Mouse (Mus musculus) liver, adult (tissue): ENCODE measurements around the gene Lypd6.

Source experiments
- GATA4 ChIP-seq: IDR thresholded peaks from 2 replicates; pipeline ENCODE4 v1.6.1; 2014; ENCODE audit warnings: mild to moderate bottlenecking, low read length; ENCODE audit not compliant: insufficient replicate concordance

Gene Lypd6

GRCm38 (mm10) chr2:50130674-50131073 is 64.4 kb downstream of the Lypd6 start:
- no peak for TF ChIP-seq GATA4

- TF ChIP-seq GATA4 = no peak
Measured at GRCm38 (mm10) chr2:50143672-50144071, 77.4 kb downstream of the Lypd6 start.

- TF ChIP-seq GATA4 = no peak
Measured at GRCm38 (mm10) chr2:50147308-50147707, 81.1 kb downstream of the Lypd6 start.

GRCm38 (mm10) chr2:50149257-50150202 is 83.3 kb downstream of the Lypd6 start:
- TF ChIP-seq GATA4 = no peak

- no peak for TF ChIP-seq GATA4
Measured at GRCm38 (mm10) chr2:50150203-50150590, 84.0 kb downstream of the Lypd6 start.

- no peak for TF ChIP-seq GATA4
Measured at GRCm38 (mm10) chr2:50150816-50151215, 84.6 kb downstream of the Lypd6 start.

GRCm38 (mm10) chr2:50151401-50151800 is 85.2 kb downstream of the Lypd6 start:
- no peak for TF ChIP-seq GATA4

- no peak for TF ChIP-seq GATA4
Measured at GRCm38 (mm10) chr2:50151879-50152278, 85.7 kb downstream of the Lypd6 start.

GRCm38 (mm10) chr2:50156009-50156408 is 89.8 kb downstream of the Lypd6 start:
- TF ChIP-seq GATA4 = no peak

- no peak for TF ChIP-seq GATA4
Measured at GRCm38 (mm10) chr2:50160069-50160468, 93.8 kb downstream of the Lypd6 start.

- TF ChIP-seq GATA4 = no peak
Measured at GRCm38 (mm10) chr2:50163608-50164007, 97.4 kb downstream of the Lypd6 start.

GRCm38 (mm10) chr2:50165277-50165676 is 99.0 kb downstream of the Lypd6 start:
- TF ChIP-seq GATA4 = no peak

GRCm38 (mm10) chr2:50166082-50166481 is 99.9 kb downstream of the Lypd6 start:
- no peak for TF ChIP-seq GATA4

GRCm38 (mm10) chr2:50173730-50174528 is 107.7 kb downstream of the Lypd6 start:
- TF ChIP-seq GATA4 = no peak

GRCm38 (mm10) chr2:50175709-50176108 is 109.5 kb downstream of the Lypd6 start:
- no peak for TF ChIP-seq GATA4

- TF ChIP-seq GATA4 = no peak
Measured at GRCm38 (mm10) chr2:50179164-50179563, 112.9 kb downstream of the Lypd6 start.
